Mouse (Mus musculus) liver, adult 2 months (tissue): ENCODE measurements around the gene Atf4.

Experiments
- CTCF ChIP-seq: fragments of 200-500 bp; IDR thresholded peaks from 2 replicates; pipeline ENCODE4 v1.5.1; 2011; ENCODE audit warnings: low read depth, low read length, control low read depth
- POLR2A ChIP-seq: fragments of 200-500 bp; IDR thresholded peaks from 2 replicates; pipeline ENCODE4 v1.6.1; 2011; ENCODE audit warnings: low read length, control low read depth; ENCODE audit not compliant: insufficient read depth; ENCODE audit errors: extremely low read depth

- TF ChIP-seq POLR2A = no peak
- TF ChIP-seq CTCF = no peak
Observed at GRCm38 (mm10) chr15:80279053-80279452, 24.1 kb downstream of the Atf4 start.
